Mouse (Mus musculus) C2C12 (cell line): Measurements from ENCODE around the gene Crebl2.

Source experiments
- CTCF ChIP-seq: IDR thresholded peaks from one replicate; pipeline ENCODE4 v1.5.1; 2011; ENCODE audit not compliant: control insufficient read depth, insufficient read depth, insufficient read length
- FOSL1 ChIP-seq: IDR thresholded peaks from one replicate; pipeline ENCODE4 v1.8.0; 2011; ENCODE audit warnings: mild to moderate bottlenecking, low read length; ENCODE audit not compliant: poor library complexity, insufficient read depth, severe bottlenecking
- MYOG ChIP-seq: IDR thresholded peaks from one replicate; pipeline ENCODE4 v1.6.1; 2011; ENCODE audit not compliant: control insufficient read depth, insufficient read length; ENCODE audit errors: extremely low read depth
- USF1 ChIP-seq: IDR thresholded peaks from one replicate; pipeline ENCODE4 v1.6.1; 2011; ENCODE audit warnings: low read depth, mild to moderate bottlenecking, control low read depth, moderate library complexity

DNA sequence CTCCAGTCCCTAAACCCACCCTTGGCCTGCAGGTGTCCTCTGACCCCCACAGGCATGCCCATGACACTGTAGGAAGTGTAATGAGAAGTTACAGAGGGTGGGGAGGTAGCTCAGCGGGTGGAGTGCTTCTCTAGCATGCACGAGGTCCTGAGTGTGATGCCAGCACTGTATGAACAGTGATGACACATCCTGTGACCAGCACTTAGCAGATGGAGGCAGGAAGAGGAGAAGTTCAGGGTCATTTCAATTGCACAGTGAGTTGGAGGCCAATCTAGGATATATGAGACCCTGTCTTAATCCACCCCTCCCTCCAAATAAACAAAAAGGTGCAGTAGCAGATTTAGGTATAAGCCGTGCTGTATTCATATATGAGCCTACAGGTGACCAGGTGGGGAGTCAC, 20.0 kb downstream of the Crebl2 start:
- TF ChIP-seq CTCF (no peak), FOSL1 (no peak), MYOG (no peak), USF1 (no peak)
